Mouse (Mus musculus) intestine, embryonic 14.5 days (tissue): Measurements from ENCODE around the gene Strn4. TPM values are rescaled to one million over a fixed set of nuclear protein-coding genes. Genes with fewer than 3 reads are reported as not detected.

Source experiments
- ATAC-seq: fragments of 200-750 bp; cut with Nextera tagmentation; replicated peaks from 2 replicates; pipeline ENCODE4 v1.8.0; 2017; ENCODE audit warnings: low read depth, moderate number of reproducible peaks, moderate TSS enrichment, moderate library complexity; ENCODE audit not compliant: low FRiP score, low TSS enrichment
- DNase-seq: peaks from one replicate; pipeline ENCODE4 v3.0.0-alpha.2; 2018; ENCODE audit warnings: low spot score
- H3K27ac ChIP-seq: fragments of 300-500 bp; sonication (generic); 2 replicates; pipeline ENCODE4 v1.5.1; 2014; ENCODE audit warnings: low read depth, mild to moderate bottlenecking, control low read depth
- H3K27me3 ChIP-seq: fragments of 300-500 bp; sonication (generic); replicated peaks from 2 replicates; pipeline ENCODE4 v1.6.1; 2014; ENCODE audit warnings: low read length, control low read depth; ENCODE audit not compliant: control insufficient read depth, insufficient read depth
- H3K36me3 ChIP-seq: fragments of 300-500 bp; sonication (generic); 2 replicates; pipeline ENCODE4 v1.6.1; 2014; ENCODE audit warnings: low read length, control low read depth; ENCODE audit not compliant: control insufficient read depth, insufficient read depth
- H3K4me1 ChIP-seq: fragments of 300-500 bp; sonication (generic); replicated peaks from 2 replicates; pipeline ENCODE4 v1.6.1; 2014; ENCODE audit warnings: low read length, control low read depth, mixed read lengths; ENCODE audit not compliant: control insufficient read depth, insufficient read depth
- H3K4me2 ChIP-seq: fragments of 300-500 bp; sonication (generic); 2 replicates; pipeline ENCODE4 v1.6.1; 2014; ENCODE audit warnings: low read length
- H3K4me3 ChIP-seq: fragments of 300-500 bp; sonication (generic); 2 replicates; pipeline ENCODE4 v1.5.1; 2014; ENCODE audit warnings: low read depth, low read length, control low read depth, mixed read lengths
- H3K9ac ChIP-seq: fragments of 300-500 bp; sonication (generic); 2 replicates; pipeline ENCODE4 v1.6.1; 2014; ENCODE audit warnings: mild to moderate bottlenecking, low read length
- H3K9me3 ChIP-seq: fragments of 300-500 bp; sonication (generic); 2 replicates; pipeline ENCODE4 v1.6.1; 2016; ENCODE audit warnings: low read length, control low read depth; ENCODE audit not compliant: control insufficient read depth
- WGBS: fragments of 180-500 bp; shearing (Covaris S2); extraction: QIAGEN DNeasy Blood & Tissue Kit; methylation state at CpG from one replicate; pipeline ENCODE4 v1.1.7; 2014; 5-methylcytosine and 5-hydroxymethylcytosine counted together
- polyA plus RNA-seq: library from polyadenylated mRNA; unstranded; fragments of >200 nt; fragmentation: Nextera tagmentation; extraction: Ambion mirVana; gene quantifications from 2 replicates; pipeline ENCODE4 v1.2.1, GENCODE M21; 2014

The Strn4 gene
- polyA plus RNA-seq, 1 experiment from 2014 or later: 111 TPM

GRCm38 (mm10) chr7:16842645-16843063 is 27.0 kb downstream of the Strn4 start, which contains the start of gene Prkd2:
TSS of gene Prkd2 (plus strand) at chr7:16842902.
- DNase-seq: peak; percentile 94
- H3K27ac ChIP-seq: peak within 1 kb of the TSS; percentile 57
- H3K4me3 ChIP-seq: peak within 1 kb of the TSS; percentile 58
- no peaks in the 10 kb centered on the region for H3K9me3 ChIP-seq
- peak within 1 kb of the TSS; percentile 58 for H3K9ac ChIP-seq
- H3K27me3 ChIP-seq: no peaks in the 10 kb centered on the region
- ATAC-seq: peak; percentile 77
- peak within 1 kb of the TSS; percentile 95 for H3K4me2 ChIP-seq
- WGBS: under 1% methylated on average over 32 of the region's 32 CpGs
- H3K36me3 ChIP-seq: peaks cover 41% of the 10 kb centered on the region
- peaks cover 16% of the 10 kb centered on the region for H3K4me1 ChIP-seq

- Histone ChIP-seq H3K27ac (peak overlapping the region; percentile 57), H3K4me1 (peaks cover 16% of the 10 kb centered on the region), H3K9me3 (no peaks in the 10 kb centered on the region), H3K27me3 (no peaks in the 10 kb centered on the region), H3K9ac (peak overlapping the region; percentile 58), H3K4me2 (peak overlapping the region; percentile 95), H3K36me3 (peaks cover 31% of the 10 kb centered on the region), H3K4me3 (peak overlapping the region; percentile 58)
- ATAC-seq (no peak), DNase-seq (peak; percentile 66)
- 1% methylated on average over 33 of the region's 33 CpGs for WGBS
Observed at GRCm38 (mm10) chr7:16843441-16844171, 27.9 kb downstream of the Strn4 start.

GRCm38 (mm10) chr7:16844696-16845071 is 29.0 kb downstream of the Strn4 start:
- Histone ChIP-seq H3K4me2 (peak overlapping the region; percentile 95), H3K4me3 (peak overlapping the region; percentile 58; the same call in 1 of the 2 replicates), H3K36me3 (peaks cover 31% of the 10 kb centered on the region), H3K9ac (peak overlapping the region; percentile 25; the same call in 1 of the 2 replicates), H3K9me3 (no peaks in the 10 kb centered on the region), H3K27ac (peak overlapping the region; percentile 51; the same call in 1 of the 2 replicates), H3K4me1 (peaks cover 16% of the 10 kb centered on the region), H3K27me3 (no peaks in the 10 kb centered on the region)
- ATAC-seq (no peak), DNase-seq (no peak)
- 56% methylated on average over 3 of the region's 3 CpGs for WGBS

DNA sequence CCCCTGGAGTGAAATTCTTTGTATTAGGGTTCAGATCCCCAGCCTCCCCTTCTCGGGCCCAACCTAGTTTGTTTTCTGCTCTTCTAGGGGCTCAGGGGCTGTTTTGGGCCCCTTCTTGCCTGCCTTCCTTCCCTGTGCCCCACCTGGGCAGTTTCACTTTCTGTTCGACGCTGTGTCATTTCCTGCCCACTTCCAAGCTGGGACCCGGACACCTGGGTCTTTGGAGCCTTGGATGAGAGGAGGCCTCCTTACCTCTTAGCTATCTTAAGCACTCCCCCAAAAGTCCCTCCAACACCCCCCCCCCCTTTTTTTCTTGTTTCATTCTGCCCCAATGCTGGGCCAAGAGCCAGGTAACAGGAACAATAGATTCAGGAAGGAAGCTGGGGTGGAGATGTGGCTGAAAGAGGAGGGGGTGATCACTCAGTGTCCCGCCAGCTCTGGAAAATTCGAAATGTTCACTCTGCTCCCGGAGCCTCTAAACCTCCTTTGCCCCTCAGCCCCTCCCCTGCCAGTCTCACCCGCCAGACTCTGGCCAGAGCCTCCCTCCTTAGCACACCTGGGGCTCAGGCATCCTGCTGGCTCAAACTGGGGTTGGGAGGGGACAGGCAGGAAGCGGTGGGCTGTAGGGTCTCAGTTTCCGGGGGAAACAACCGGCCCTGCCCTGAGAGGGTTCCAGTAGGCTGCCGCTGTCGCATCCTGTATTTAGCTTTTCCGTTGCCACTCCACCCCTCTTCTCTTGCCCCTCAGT is 29.6 kb downstream of the Strn4 start:
- 35% methylated on average over 14 of the region's 14 CpGs for WGBS
- Histone ChIP-seq H3K36me3 (peaks cover 31% of the 10 kb centered on the region), H3K4me2 (peak overlapping the region; percentile 95), H3K4me1 (peaks cover 16% of the 10 kb centered on the region), H3K9me3 (no peaks in the 10 kb centered on the region), H3K4me3 (peak overlapping the region; percentile 58), H3K27ac (peak overlapping the region; percentile 51; the same call in 1 of the 2 replicates), H3K27me3 (no peaks in the 10 kb centered on the region), H3K9ac (peak overlapping the region; percentile 25; the same call in 1 of the 2 replicates)
- ATAC-seq (no peak), DNase-seq (no peak)

DNA sequence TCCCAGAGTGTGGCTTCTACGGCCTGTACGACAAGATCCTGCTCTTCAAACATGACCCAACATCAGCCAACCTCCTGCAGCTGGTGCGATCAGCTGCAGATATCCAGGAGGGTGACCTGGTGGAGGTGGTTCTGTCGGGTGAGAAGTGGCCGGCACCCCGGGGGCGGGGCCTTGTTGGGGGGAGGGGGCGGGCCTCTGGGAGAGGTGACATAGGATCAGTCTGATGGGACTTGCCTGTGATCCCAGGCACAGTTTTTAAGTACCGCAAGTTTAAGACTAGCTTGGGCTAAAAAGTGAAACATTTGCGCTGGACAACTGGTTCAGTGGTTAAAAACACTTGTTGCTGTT is 30.1 kb downstream of the Strn4 start:
- Histone ChIP-seq H3K9ac (0 out of 2 replicates have a peak overlapping the region, but pooled peaks have one; percentile 3), H3K4me2 (peak overlapping the region; percentile 95), H3K27ac (peak overlapping the region; percentile 51; the same call in 1 of the 2 replicates), H3K4me1 (peaks cover 16% of the 10 kb centered on the region), H3K4me3 (peak overlapping the region; percentile 58; the same call in 1 of the 2 replicates), H3K9me3 (no peaks in the 10 kb centered on the region), H3K36me3 (peaks cover 31% of the 10 kb centered on the region), H3K27me3 (no peaks in the 10 kb centered on the region)
- ATAC-seq (no peak), DNase-seq (no peak)
- 34% methylated on average over 10 of the region's 10 CpGs for WGBS

GRCm38 (mm10) chr7:16846775-16847174 is 31.1 kb downstream of the Strn4 start:
- Histone ChIP-seq H3K36me3 (peaks cover 26% of the 10 kb centered on the region), H3K9ac (no peak overlapping the region), H3K27me3 (no peaks in the 10 kb centered on the region), H3K27ac (no peak overlapping the region), H3K4me3 (no peak overlapping the region), H3K9me3 (no peaks in the 10 kb centered on the region), H3K4me2 (no peak overlapping the region), H3K4me1 (peaks cover 16% of the 10 kb centered on the region)
- WGBS: 91% methylated on average over 5 of the region's 5 CpGs
- no peak for ATAC-seq
- no peak for DNase-seq

- no peaks in the 10 kb centered on the region for H3K27me3 ChIP-seq
- 87% methylated on average over 19 of the region's 19 CpGs for WGBS
- ATAC-seq (no peak), DNase-seq (no peak)
- H3K4me2 ChIP-seq: no peak overlapping the region
- no peak overlapping the region for H3K9ac ChIP-seq
- no peak overlapping the region for H3K27ac ChIP-seq
- no peak overlapping the region for H3K4me3 ChIP-seq
- peaks cover 16% of the 10 kb centered on the region for H3K4me1 ChIP-seq
- H3K9me3 ChIP-seq: no peaks in the 10 kb centered on the region
- H3K36me3 ChIP-seq: peaks cover 33% of the 10 kb centered on the region
Observed at GRCm38 (mm10) chr7:16847507-16847906, 31.8 kb downstream of the Strn4 start.

GRCm38 (mm10) chr7:16848579-16848978 is 32.9 kb downstream of the Strn4 start:
- 27% methylated on average over 17 of the region's 17 CpGs for WGBS
- Histone ChIP-seq H3K4me3 (no peak overlapping the region), H3K4me2 (no peak overlapping the region), H3K36me3 (peaks cover 40% of the 10 kb centered on the region), H3K27ac (no peak overlapping the region), H3K4me1 (peaks cover 16% of the 10 kb centered on the region), H3K9ac (no peak overlapping the region), H3K27me3 (no peaks in the 10 kb centered on the region), H3K9me3 (no peaks in the 10 kb centered on the region)
- no peak for ATAC-seq
- no peak for DNase-seq
